Mouse (Mus musculus) liver, embryonic 11.5 days (tissue): Measurements from ENCODE around the gene Pfdn6. TPM values are rescaled to one million over a fixed set of nuclear protein-coding genes. Genes with fewer than 3 reads are reported as not detected.
A peak's percentile ranks its signal among the peaks of the same experiment; 100 is the strongest.

ENCODE experiments used
- ATAC-seq: fragments of 200-750 bp; cut with Nextera tagmentation; replicated peaks from 2 replicates; pipeline ENCODE4 v1.8.0; 2017; ENCODE audit warnings: moderate number of reproducible peaks, mild to moderate bottlenecking, moderate TSS enrichment, moderate library complexity; ENCODE audit not compliant: low FRiP score
- DNase-seq: peaks from one replicate; pipeline ENCODE4 v3.0.0-alpha.2; 2017; ENCODE audit warnings: low spot score
- H3K27ac ChIP-seq: fragments of 300-500 bp; sonication (generic); 2 replicates; pipeline ENCODE4 v1.5.1; 2014; ENCODE audit warnings: mild to moderate bottlenecking, low read depth, low read length, control low read depth
- H3K27me3 ChIP-seq: fragments of 300-500 bp; sonication (generic); replicated peaks from 2 replicates; pipeline ENCODE4 v1.6.1; 2014; ENCODE audit warnings: low read length, mixed read lengths; ENCODE audit not compliant: control insufficient read depth, insufficient read depth
- H3K36me3 ChIP-seq: fragments of 300-500 bp; sonication (generic); 2 replicates; pipeline ENCODE4 v1.6.1; 2014; ENCODE audit warnings: mild to moderate bottlenecking, low read length, moderate library complexity, mixed read lengths; ENCODE audit not compliant: control insufficient read depth, insufficient read depth
- H3K4me1 ChIP-seq: fragments of 300-500 bp; sonication (generic); replicated peaks from 2 replicates; pipeline ENCODE4 v1.6.1; 2014; ENCODE audit warnings: low read length, mixed read lengths; ENCODE audit not compliant: control insufficient read depth, insufficient read depth
- H3K4me2 ChIP-seq: fragments of 300-500 bp; sonication (generic); 2 replicates; pipeline ENCODE4 v1.6.1; 2014; ENCODE audit warnings: mild to moderate bottlenecking, control low read depth, moderate library complexity
- H3K4me3 ChIP-seq: fragments of 300-500 bp; sonication (generic); 2 replicates; pipeline ENCODE4 v1.5.1; 2014; ENCODE audit warnings: low read depth, low read length, control low read depth
- H3K9ac ChIP-seq: fragments of 300-500 bp; sonication (generic); 2 replicates; pipeline ENCODE4 v1.6.1; 2014; ENCODE audit warnings: low read depth, low read length, control low read depth
- H3K9me3 ChIP-seq: fragments of 300-500 bp; sonication (generic); 2 replicates; pipeline ENCODE4 v1.6.1; 2016; ENCODE audit warnings: low read length, inconsistent platforms, mixed read lengths; ENCODE audit not compliant: control insufficient read depth
- WGBS: fragments of 180-500 bp; shearing (Covaris S2); extraction: QIAGEN DNeasy Blood & Tissue Kit; methylation state at CpG from one replicate; pipeline ENCODE4 v1.1.7; 2014; 5-methylcytosine and 5-hydroxymethylcytosine counted together
- polyA plus RNA-seq: library from polyadenylated mRNA; unstranded; fragments of >200 nt; fragmentation: Nextera tagmentation; extraction: Ambion mirVana; gene quantifications from 2 replicates; pipeline ENCODE4 v1.2.1, GENCODE M21; 2014

The Pfdn6 gene
- polyA plus RNA-seq, 1 experiment from 2014 or later, result 286 TPM

DNA sequence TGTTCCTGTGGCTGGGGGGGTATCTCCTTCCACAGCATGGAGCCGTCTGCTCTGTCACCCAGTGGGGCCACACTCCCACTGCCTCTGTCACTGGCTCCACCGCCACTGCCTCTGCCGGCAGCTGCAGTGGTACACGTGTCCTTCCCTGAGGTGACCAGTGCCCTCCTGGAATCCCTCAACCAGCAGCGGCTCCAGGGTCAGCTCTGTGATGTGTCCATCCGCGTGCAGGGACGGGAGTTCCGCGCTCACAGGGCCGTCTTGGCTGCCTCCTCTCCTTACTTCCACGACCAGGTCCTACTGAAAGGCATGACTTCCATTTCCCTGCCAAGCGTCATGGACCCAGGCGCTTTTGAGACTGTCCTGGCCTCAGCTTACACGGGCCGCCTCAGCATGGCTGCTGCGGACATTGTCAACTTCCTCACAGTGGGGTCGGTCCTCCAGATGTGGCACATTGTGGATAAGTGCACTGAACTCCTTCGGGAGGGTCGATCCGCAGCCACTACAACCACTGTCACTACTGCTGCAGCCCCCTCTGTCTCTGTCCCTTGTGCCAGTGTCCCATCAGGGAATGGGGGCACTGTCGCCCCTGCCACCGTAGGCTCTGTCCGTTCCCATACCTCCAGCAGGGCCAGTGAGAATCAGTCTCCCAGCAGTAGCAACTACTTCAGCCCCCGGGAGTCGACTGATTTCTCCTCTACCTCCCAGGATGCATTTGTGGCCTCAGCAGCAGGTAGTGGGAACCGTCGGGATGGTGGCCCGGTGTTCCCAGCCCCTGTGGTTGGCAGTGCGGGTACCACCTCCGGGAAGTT, 23.1 kb downstream of the Pfdn6 start:
- WGBS, result 82% methylated on average over 31 of the region's 31 CpGs
- Histone ChIP-seq H3K27ac (peak overlapping the region; percentile 1), H3K36me3 (peaks cover 38% of the 10 kb centered on the region), H3K4me2 (peak overlapping the region; percentile 76), H3K4me3 (peak overlapping the region; percentile 66), H3K9me3 (0 out of 2 replicates have a peak, but pooled peaks cover 2% of the 10 kb centered on the region), H3K4me1 (peaks cover 32% of the 10 kb centered on the region), H3K27me3 (no peaks in the 10 kb centered on the region), H3K9ac (peak overlapping the region; percentile 60)
- no peak for ATAC-seq
- no peak for DNase-seq

DNA sequence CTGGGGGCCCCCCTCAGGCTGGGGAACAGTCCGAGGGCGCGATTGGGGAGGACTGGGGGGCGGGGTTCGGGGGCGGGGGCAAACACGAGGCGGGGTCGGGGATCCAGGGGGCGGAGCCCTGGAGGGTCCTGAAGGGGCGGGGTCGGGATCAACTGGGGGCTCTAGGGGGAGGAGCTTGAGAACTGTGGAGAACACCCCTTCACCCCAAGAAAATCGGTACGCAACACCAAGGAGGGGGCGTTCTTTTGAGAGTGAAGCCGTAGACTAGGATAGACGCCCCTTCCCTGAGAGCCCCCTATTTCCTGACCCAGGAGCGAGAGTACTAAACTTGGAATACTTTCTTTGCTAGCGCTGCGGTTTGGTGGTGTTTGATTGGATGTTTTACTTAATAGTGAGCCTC, 23.8 kb downstream of the Pfdn6 start:
- Histone ChIP-seq H3K9ac (peak overlapping the region; percentile 60), H3K4me3 (peak overlapping the region; percentile 66), H3K36me3 (peaks cover 46% of the 10 kb centered on the region), H3K27me3 (no peaks in the 10 kb centered on the region), H3K4me2 (peak overlapping the region; percentile 76), H3K9me3 (0 out of 2 replicates have a peak, but pooled peaks cover 2% of the 10 kb centered on the region), H3K27ac (peak overlapping the region; percentile 78), H3K4me1 (peaks cover 32% of the 10 kb centered on the region)
- no peak for DNase-seq
- 0 out of 2 replicates have a peak, but pooled peaks have one; percentile 3 for ATAC-seq
- WGBS, result 2% methylated on average over 18 of the region's 20 CpGs

DNA sequence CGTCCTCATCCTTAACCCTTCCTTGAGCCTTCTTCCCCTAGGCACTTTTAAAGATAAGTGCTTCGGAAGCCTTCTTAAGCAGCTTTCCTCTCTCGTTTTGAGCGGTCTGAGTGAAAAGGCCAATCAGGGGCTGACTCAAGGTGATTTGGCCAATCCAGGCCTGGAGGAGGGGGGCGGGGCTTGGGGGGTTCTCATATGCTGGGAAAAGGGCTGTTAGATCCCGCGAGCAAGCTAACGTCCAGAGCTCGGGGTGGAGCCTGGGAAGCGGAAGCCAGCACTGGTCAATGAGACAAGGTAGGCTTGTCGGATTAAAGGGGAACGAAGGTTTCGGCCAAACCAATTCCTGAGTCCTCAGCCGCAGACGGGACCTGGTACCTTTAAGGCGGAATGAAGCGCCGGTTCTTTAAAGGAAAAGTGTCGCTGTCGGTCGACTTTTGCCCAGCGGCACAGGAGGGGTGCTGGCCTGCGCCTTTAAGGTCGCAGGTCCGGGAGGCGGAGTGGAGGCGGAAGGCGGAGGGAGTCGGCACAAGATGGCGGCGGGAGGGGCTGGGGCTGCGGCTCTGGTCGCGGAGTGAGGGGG, 24.4 kb downstream of the Pfdn6 start, which contains the start of the genes Tapbp and Zbtb22:
Gene Tapbp, plus strand, starts transcription at position 229 of the 580 bp plus-strand sequence.
Gene Zbtb22, plus strand, starts transcription at position 234 of the 580 bp plus-strand sequence.
- peak within 1 kb of the TSS; percentile 66 for H3K4me3 ChIP-seq
- no peaks in the 10 kb centered on the region for H3K27me3 ChIP-seq
- H3K9ac ChIP-seq, result peak within 1 kb of the TSS; percentile 60
- under 1% methylated on average over 34 of the region's 34 CpGs for WGBS
- peaks cover 28% of the 10 kb centered on the region for H3K4me1 ChIP-seq
- 0 out of 2 replicates have a peak, but pooled peaks cover 2% of the 10 kb centered on the region for H3K9me3 ChIP-seq
- ATAC-seq (peak; percentile 85), DNase-seq (peak; percentile 92)
- peak within 1 kb of the TSS; percentile 78 for H3K27ac ChIP-seq
- peak within 1 kb of the TSS; percentile 76 for H3K4me2 ChIP-seq
- H3K36me3 ChIP-seq, result peaks cover 50% of the 10 kb centered on the region

DNA sequence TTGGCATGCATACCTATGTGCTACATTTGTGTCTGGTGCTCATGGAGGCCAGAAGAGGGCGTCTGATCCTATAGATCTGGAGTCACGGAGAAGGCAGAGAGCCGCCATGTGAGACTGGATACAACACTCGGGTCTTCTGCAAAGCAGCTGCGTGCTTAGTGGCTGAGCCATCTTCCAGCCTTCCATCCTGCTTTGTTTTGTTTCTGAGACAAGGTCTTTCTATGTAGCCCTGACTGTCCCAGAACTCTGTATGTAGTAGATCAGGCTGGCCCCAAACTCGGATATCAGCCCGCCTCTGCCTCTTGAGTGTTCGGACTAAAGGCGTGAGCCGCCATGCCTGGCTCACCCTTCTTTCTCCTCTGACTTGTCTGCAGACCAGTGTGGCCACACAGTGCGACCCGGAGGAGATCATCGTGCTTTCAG, 25.2 kb downstream of the Pfdn6 start:
- H3K4me3 ChIP-seq, result peak overlapping the region; percentile 66
- 0 out of 2 replicates have a peak, but pooled peaks cover 2% of the 10 kb centered on the region for H3K9me3 ChIP-seq
- peak overlapping the region; percentile 30; the same call in 1 of the 2 replicates for H3K27ac ChIP-seq
- peak overlapping the region; percentile 31 for H3K9ac ChIP-seq
- no peak for ATAC-seq
- peaks cover 34% of the 10 kb centered on the region for H3K4me1 ChIP-seq
- peaks cover 53% of the 10 kb centered on the region for H3K36me3 ChIP-seq
- H3K4me2 ChIP-seq, result peak overlapping the region; percentile 76
- DNase-seq, result no peak
- H3K27me3 ChIP-seq, result no peaks in the 10 kb centered on the region
- 66% methylated on average over 13 of the region's 13 CpGs for WGBS

DNA sequence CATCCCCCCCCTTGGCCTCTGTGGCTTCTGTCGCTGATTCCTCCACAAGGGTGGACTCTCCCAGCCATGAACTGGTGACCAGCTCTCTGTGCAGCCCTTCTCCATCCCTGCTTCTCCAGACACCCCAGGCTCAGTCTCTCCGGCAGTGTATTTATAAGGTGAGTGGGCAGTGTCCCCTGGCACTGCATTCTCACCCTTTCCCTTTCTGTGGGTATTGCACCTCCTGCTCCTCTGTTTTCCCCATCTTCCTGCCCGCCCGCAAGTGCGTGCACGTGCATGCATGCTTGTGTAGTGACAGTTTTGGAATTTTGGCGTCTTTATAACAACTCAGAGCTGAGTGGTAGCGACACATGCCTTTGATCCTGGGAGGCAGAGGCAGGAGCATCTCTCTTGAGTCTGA, 26.2 kb downstream of the Pfdn6 start:
- peaks cover 53% of the 10 kb centered on the region for H3K36me3 ChIP-seq
- no peak overlapping the region; the same call in 1 of the 2 replicates for H3K4me2 ChIP-seq
- peaks cover 30% of the 10 kb centered on the region for H3K4me1 ChIP-seq
- 0 out of 2 replicates have a peak overlapping the region, but pooled peaks have one; percentile 13 for H3K27ac ChIP-seq
- 0 out of 2 replicates have a peak, but pooled peaks cover 2% of the 10 kb centered on the region for H3K9me3 ChIP-seq
- 93% methylated on average over 8 of the region's 8 CpGs for WGBS
- ATAC-seq (no peak), DNase-seq (no peak)
- H3K4me3 ChIP-seq, result no peak overlapping the region
- no peaks in the 10 kb centered on the region for H3K27me3 ChIP-seq
- H3K9ac ChIP-seq, result no peak overlapping the region

GRCm38 (mm10) chr17:33913264-33913663, 26.9 kb downstream of the Pfdn6 start:
- WGBS, result 87% methylated on average over 10 of the region's 10 CpGs
- H3K27ac ChIP-seq, result 0 out of 2 replicates have a peak overlapping the region, but pooled peaks have one; percentile 13
- no peak overlapping the region for H3K4me3 ChIP-seq
- H3K27me3 ChIP-seq, result no peaks in the 10 kb centered on the region
- ATAC-seq (no peak), DNase-seq (no peak)
- H3K4me2 ChIP-seq, result no peak overlapping the region; the same call in 1 of the 2 replicates
- peaks cover 51% of the 10 kb centered on the region for H3K36me3 ChIP-seq
- peaks cover 24% of the 10 kb centered on the region for H3K4me1 ChIP-seq
- H3K9ac ChIP-seq, result no peak overlapping the region
- H3K9me3 ChIP-seq, result 0 out of 2 replicates have a peak, but pooled peaks cover 2% of the 10 kb centered on the region

- peaks cover 23% of the 10 kb centered on the region for H3K4me1 ChIP-seq
- no peak overlapping the region for H3K4me3 ChIP-seq
- no peaks in the 10 kb centered on the region for H3K9me3 ChIP-seq
- no peak for DNase-seq
- no peak overlapping the region for H3K4me2 ChIP-seq
- WGBS, result 92% methylated on average over 28 of the region's 28 CpGs
- H3K36me3 ChIP-seq, result peaks cover 38% of the 10 kb centered on the region
- no peak for ATAC-seq
- H3K27ac ChIP-seq, result no peak overlapping the region
- no peaks in the 10 kb centered on the region for H3K27me3 ChIP-seq
- no peak overlapping the region for H3K9ac ChIP-seq
Observed at GRCm38 (mm10) chr17:33911813-33912414, 28.2 kb downstream of the Pfdn6 start.

DNA sequence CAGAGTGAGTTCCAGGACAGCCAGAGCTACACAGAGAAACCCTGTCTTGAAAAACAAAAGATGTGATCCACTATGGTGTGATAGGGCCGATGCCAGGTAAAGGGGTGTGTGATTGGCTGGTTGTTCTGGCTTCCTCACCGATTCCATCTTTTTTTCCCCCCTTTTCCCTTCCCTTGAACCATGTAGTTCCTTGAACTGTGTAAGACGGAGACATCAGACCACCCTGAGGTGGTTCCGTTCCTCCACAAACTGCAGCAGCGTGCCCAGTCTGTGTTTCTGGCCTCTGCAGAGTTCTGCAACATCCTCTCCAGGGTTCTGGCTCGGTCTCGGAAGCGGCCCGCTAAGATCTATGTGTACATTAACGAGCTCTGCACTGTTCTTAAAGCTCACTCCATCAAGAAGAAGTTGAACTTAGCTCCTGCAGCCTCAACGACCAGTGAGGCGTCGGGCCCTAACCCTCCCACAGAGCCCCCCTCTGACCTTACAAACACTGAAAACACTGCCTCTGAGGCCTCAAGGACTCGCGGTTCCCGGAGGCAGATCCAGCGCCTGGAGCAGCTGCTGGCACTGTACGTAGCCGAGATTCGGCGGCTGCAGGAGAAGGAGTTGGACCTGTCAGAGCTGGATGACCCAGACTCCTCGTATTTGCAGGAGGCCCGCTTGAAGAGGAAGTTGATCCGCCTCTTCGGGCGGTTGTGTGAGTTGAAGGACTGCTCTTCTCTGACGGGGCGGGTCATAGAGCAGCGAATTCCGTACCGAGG, 28.9 kb downstream of the Pfdn6 start:
- 91% methylated on average over 31 of the region's 31 CpGs for WGBS
- no peak overlapping the region for H3K4me2 ChIP-seq

More for the DNA sequence above, 28.9 kb downstream of the Pfdn6 start:
- no peaks in the 10 kb centered on the region for H3K27me3 ChIP-seq
- ATAC-seq (no peak), DNase-seq (no peak)
- H3K9me3 ChIP-seq, result no peaks in the 10 kb centered on the region
- peaks cover 23% of the 10 kb centered on the region for H3K4me1 ChIP-seq
- peaks cover 38% of the 10 kb centered on the region for H3K36me3 ChIP-seq
- H3K9ac ChIP-seq, result no peak overlapping the region
- no peak overlapping the region for H3K4me3 ChIP-seq
- no peak overlapping the region for H3K27ac ChIP-seq
